Mouse (Mus musculus): Measurements from ENCODE around the gene Ube2l3. TPM values are rescaled to one million over a fixed set of nuclear protein-coding genes. Genes with fewer than 3 reads are reported as not detected.
A peak's percentile ranks its signal among the peaks of the same experiment; 100 is the strongest.

Gene Ube2l3
- total RNA-seq (2014; rRNA removed) (82.7 and 93.6 TPM in 2 replicates), polyA plus RNA-seq (2015; fragmentation: Nextera tagmentation; extraction: Ambion mirVana) (325 and 326 TPM in 2 replicates)

DNA sequence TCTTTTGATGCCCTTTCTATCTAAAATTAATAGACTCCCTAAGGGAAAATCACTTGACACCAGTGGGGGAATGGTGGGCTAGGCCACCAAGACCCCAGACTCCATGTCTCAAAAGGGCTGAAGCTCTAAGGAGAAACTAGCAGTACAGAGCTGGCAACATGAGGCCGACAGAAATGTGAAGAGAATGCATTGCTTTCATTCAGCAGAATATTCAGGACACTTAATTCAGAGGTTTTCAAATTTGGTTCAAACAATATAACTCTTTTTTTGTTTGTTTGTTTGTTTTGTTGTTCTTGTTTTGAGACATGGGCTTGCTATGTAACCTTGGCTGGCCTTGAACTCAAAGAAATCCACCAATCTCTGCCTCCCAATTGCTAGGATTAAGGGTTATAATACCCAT lies at the start of gene Ube2l3:
Gene Ube2l3, minus strand, starts transcription at position 101 of the 400 bp plus-strand sequence.
- Histone ChIP-seq H3K27ac (peak within 1 kb of the TSS; percentile 82; the same call in 1 of the 2 replicates), H3K27me3 (ENCODE audit: insufficient read depth, low read length) (no peaks in the 10 kb centered on the region), H3K4me2 (ENCODE audit: low read depth, low read length) (peak within 1 kb of the TSS; percentile 86), H3K9me3 (ENCODE audit: low read length) (no peaks in the 10 kb centered on the region), H3K36me3 (ENCODE audit: insufficient read depth, low read length) (no peaks in the 10 kb centered on the region), H3K4me3 (ENCODE audit: low read length) (peak within 1 kb of the TSS; percentile 79), H3K4me1 (ENCODE audit: insufficient read depth, low read length) (peaks cover 8% of the 10 kb centered on the region; the same call in 1 of the 2 replicates), H3K9ac (replicated peaks; ENCODE audit: low read length) (peak within 1 kb of the TSS; percentile 96; the same call in 1 of the 2 replicates)
- no peak for TF ChIP-seq CTCF (IDR thresholded peaks at IDR 0.05; ENCODE audit: low read depth)
- WGBS, result 91% methylated on average over 1 of the region's 1 CpGs
- DNase-seq (ENCODE audit: low spot score) (no peak), ATAC-seq (no peak)

DNA sequence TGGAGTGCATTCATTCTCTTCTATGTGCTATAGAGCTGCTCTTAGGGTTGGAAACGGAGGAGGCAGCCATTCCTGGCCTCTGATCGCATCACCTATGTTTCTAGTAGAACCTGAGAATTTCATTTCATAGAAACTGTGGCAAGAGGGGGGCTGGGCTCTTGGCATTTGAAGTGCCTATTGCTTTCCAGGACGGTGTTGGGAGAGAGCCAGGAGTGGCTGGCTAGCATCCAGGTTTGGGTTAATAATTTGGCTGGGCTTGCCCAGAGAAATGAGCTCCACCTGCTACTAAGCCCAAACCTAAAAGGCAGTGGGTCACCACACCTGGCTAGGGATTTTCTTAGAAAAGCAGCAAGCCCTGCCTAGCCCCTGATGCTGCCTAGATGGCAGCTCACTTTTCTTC lies 49.1 kb upstream of the Ube2l3 start:
- Histone ChIP-seq H3K9ac (replicated peaks; ENCODE audit: low read length) (no peak overlapping the region), H3K27me3 (ENCODE audit: insufficient read depth, low read length) (no peaks in the 10 kb centered on the region), H3K4me3 (ENCODE audit: low read length) (no peak overlapping the region), H3K36me3 (ENCODE audit: insufficient read depth, low read length) (peaks cover 6% of the 10 kb centered on the region; the same call in 1 of the 2 replicates), H3K4me1 (ENCODE audit: insufficient read depth, low read length) (peaks cover 7% of the 10 kb centered on the region), H3K4me2 (ENCODE audit: low read depth, low read length) (no peak overlapping the region), H3K9me3 (ENCODE audit: low read length) (no peaks in the 10 kb centered on the region), H3K27ac (no peak overlapping the region)
- no peak for TF ChIP-seq CTCF (IDR thresholded peaks at IDR 0.05; ENCODE audit: low read depth)
- ATAC-seq (no peak), DNase-seq (ENCODE audit: low spot score) (peak; percentile 66)
- WGBS, result 59% methylated on average over 3 of the region's 3 CpGs

DNA sequence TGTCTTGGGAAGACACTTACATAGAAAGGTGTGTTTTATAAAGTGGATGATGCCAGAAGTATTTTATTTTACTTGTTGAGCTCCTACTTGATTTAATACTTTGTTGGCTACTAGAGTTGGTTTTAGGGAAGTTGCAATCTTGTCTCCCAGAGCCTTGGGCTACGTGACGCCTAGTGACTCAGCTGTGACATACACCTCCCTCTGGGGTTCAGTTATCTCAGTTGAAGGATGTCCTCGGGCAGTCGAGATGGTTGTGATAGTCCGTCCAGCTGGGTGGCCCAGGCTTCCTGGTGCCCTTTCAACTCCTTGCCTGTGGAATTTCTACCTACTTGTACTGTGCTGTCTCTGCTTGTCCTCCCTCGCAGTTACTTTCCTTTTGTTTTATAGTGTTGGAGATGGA lies 46.7 kb upstream of the Ube2l3 start:
- Histone ChIP-seq H3K27me3 (ENCODE audit: insufficient read depth, low read length) (no peaks in the 10 kb centered on the region), H3K9ac (replicated peaks; ENCODE audit: low read length) (no peak overlapping the region), H3K4me1 (ENCODE audit: insufficient read depth, low read length) (peaks cover 6% of the 10 kb centered on the region), H3K4me2 (ENCODE audit: low read depth, low read length) (no peak overlapping the region), H3K4me3 (ENCODE audit: low read length) (no peak overlapping the region), H3K36me3 (ENCODE audit: insufficient read depth, low read length) (no peaks in the 10 kb centered on the region), H3K27ac (no peak overlapping the region), H3K9me3 (ENCODE audit: low read length) (no peaks in the 10 kb centered on the region)
- ATAC-seq (no peak), DNase-seq (ENCODE audit: low spot score) (no peak)
- TF ChIP-seq CTCF (IDR thresholded peaks at IDR 0.05; ENCODE audit: low read depth), result no peak
- 79% methylated on average over 6 of the region's 6 CpGs for whole genome bisulfite sequencing

DNA sequence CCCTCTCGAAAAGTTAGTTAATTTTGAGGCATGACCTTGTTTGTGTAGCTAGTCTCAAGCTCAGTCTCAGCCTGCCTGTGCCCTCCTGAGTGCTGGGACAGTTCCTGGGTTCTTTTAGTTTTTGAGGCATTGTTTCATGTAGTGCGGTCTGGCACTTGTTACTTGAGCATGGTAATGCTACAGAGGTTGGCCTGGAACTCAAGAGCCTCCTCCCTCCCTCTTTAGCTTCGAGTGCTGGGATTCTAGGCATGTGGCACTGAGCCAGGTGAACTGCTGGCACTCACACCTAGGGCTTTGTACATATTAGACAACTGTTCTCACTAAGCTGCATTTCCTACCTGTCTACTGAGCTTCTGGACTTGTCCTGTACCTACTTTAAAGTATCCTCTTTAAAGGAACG lies 45.3 kb upstream of the Ube2l3 start:
- Histone ChIP-seq H3K27ac (no peak overlapping the region), H3K27me3 (ENCODE audit: insufficient read depth, low read length) (no peaks in the 10 kb centered on the region), H3K36me3 (ENCODE audit: insufficient read depth, low read length) (no peaks in the 10 kb centered on the region), H3K9me3 (ENCODE audit: low read length) (no peaks in the 10 kb centered on the region), H3K4me3 (ENCODE audit: low read length) (no peak overlapping the region), H3K4me1 (ENCODE audit: insufficient read depth, low read length) (no peaks in the 10 kb centered on the region; the same call in 1 of the 2 replicates), H3K4me2 (ENCODE audit: low read depth, low read length) (no peak overlapping the region), H3K9ac (replicated peaks; ENCODE audit: low read length) (no peak overlapping the region)
- DNase-seq (ENCODE audit: low spot score) (no peak), ATAC-seq (no peak)
- 59% methylated on average over 4 of the region's 4 CpGs for WGBS
- TF ChIP-seq CTCF (IDR thresholded peaks at IDR 0.05; ENCODE audit: low read depth), result no peak

DNA sequence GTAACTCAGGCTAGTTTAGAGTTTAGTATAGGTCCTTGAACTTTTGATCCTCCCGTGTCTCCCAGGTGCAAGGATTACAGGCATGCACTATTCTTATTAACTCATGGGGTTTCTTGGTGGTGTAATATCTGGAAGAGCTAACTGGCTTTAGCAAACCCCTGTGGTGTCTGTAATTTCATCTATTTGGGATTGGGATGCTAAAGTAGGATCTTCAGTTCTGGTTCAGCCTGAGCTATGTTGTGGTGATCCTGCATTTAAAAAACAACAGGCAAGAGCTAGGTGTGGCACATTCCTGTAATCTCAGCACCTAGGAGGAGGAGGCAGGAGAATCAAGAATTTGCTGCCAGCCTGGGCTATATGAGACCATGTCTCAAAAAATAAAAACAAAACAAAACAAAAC lies 42.5 kb upstream of the Ube2l3 start:
- H3K4me1 ChIP-seq (ENCODE audit: insufficient read depth, low read length), result no peaks in the 10 kb centered on the region
- H3K4me3 ChIP-seq (ENCODE audit: low read length), result no peak overlapping the region
- no peak for TF ChIP-seq CTCF (IDR thresholded peaks at IDR 0.05; ENCODE audit: low read depth)
- H3K9me3 ChIP-seq (ENCODE audit: low read length), result no peaks in the 10 kb centered on the region
- H3K36me3 ChIP-seq (ENCODE audit: insufficient read depth, low read length), result no peaks in the 10 kb centered on the region
- no peaks in the 10 kb centered on the region for H3K27me3 ChIP-seq (ENCODE audit: insufficient read depth, low read length)
- H3K4me2 ChIP-seq (ENCODE audit: low read depth, low read length), result no peak overlapping the region
- DNase-seq (ENCODE audit: low spot score) (no peak), ATAC-seq (no peak)
- no peak overlapping the region for H3K9ac ChIP-seq (replicated peaks; ENCODE audit: low read length)
- WGBS, result 85% methylated on average over 1 of the region's 1 CpGs
- no peak overlapping the region for H3K27ac ChIP-seq

- Histone ChIP-seq H3K9me3 (ENCODE audit: low read length) (no peaks in the 10 kb centered on the region), H3K9ac (replicated peaks; ENCODE audit: low read length) (no peak overlapping the region), H3K36me3 (ENCODE audit: insufficient read depth, low read length) (no peaks in the 10 kb centered on the region), H3K27me3 (ENCODE audit: insufficient read depth, low read length) (no peaks in the 10 kb centered on the region), H3K4me2 (ENCODE audit: low read depth, low read length) (no peak overlapping the region), H3K27ac (no peak overlapping the region), H3K4me1 (ENCODE audit: insufficient read depth, low read length) (no peaks in the 10 kb centered on the region), H3K4me3 (ENCODE audit: low read length) (no peak overlapping the region)
- 77% methylated on average over 1 of the region's 1 CpGs for WGBS
- DNase-seq (ENCODE audit: low spot score) (no peak), ATAC-seq (no peak)
- no peak for TF ChIP-seq CTCF (IDR thresholded peaks at IDR 0.05; ENCODE audit: low read depth)
Measured at GRCm38 (mm10) chr16:17243731-17244130, 41.3 kb upstream of the Ube2l3 start.

DNA sequence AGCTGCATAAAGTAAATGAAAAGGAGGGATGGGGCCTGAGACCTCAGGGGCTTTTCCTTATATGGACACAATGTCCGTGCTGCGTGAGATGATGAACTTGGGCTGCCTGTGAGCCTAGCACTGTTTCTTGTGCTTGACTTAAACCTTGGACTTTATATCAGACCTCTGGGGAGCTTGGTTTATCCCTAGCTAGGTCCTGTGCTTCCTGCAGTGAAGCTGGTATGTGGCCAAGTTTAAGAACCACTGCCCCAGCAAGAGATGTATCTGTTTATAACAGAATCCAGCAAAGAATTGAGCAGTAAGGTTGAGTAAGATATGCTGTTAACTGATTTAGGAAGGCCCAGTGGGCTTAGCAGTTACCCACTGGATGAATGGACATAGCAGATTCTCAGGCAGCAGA lies 37.0 kb upstream of the Ube2l3 start:
- 62% methylated on average over 2 of the region's 2 CpGs for WGBS
- Histone ChIP-seq H3K27ac (no peak overlapping the region), H3K9me3 (ENCODE audit: low read length) (no peaks in the 10 kb centered on the region), H3K9ac (replicated peaks; ENCODE audit: low read length) (no peak overlapping the region), H3K4me1 (ENCODE audit: insufficient read depth, low read length) (peaks cover 18% of the 10 kb centered on the region), H3K4me3 (ENCODE audit: low read length) (no peak overlapping the region), H3K4me2 (ENCODE audit: low read depth, low read length) (no peak overlapping the region), H3K36me3 (ENCODE audit: insufficient read depth, low read length) (no peaks in the 10 kb centered on the region), H3K27me3 (ENCODE audit: insufficient read depth, low read length) (no peaks in the 10 kb centered on the region)
- ATAC-seq (no peak), DNase-seq (ENCODE audit: low spot score) (no peak)
- no peak for TF ChIP-seq CTCF (IDR thresholded peaks at IDR 0.05; ENCODE audit: low read depth)

Data from hindbrain, postnatal 0 days (tissue).